Mouse (Mus musculus) testis, adult 2 months (tissue): ENCODE measurements around the gene Apold1. TPM values are rescaled to one million over a fixed set of nuclear protein-coding genes. Genes with fewer than 3 reads are reported as not detected.

Source experiments
- H3K27ac ChIP-seq: fragments of 200-500 bp; 2 replicates; pipeline ENCODE4 v1.5.1; 2012; ENCODE audit warnings: low read depth, low read length; ENCODE audit not compliant: control insufficient read depth, insufficient read depth
- H3K27me3 ChIP-seq: fragments of 200-500 bp; 2 replicates; pipeline ENCODE4 v1.6.1; 2012; ENCODE audit warnings: mild to moderate bottlenecking, low read length, moderate library complexity; ENCODE audit not compliant: control insufficient read depth, insufficient read depth
- H3K36me3 ChIP-seq: fragments of 200-500 bp; 2 replicates; pipeline ENCODE4 v1.6.1; 2012; ENCODE audit warnings: mild to moderate bottlenecking, low read length; ENCODE audit not compliant: control insufficient read depth, insufficient read depth
- H3K4me1 ChIP-seq: fragments of 200-500 bp; 2 replicates; pipeline ENCODE4 v1.6.1; 2012; ENCODE audit warnings: low read length; ENCODE audit not compliant: control insufficient read depth, insufficient read depth
- H3K4me3 ChIP-seq: fragments of 200-500 bp; 2 replicates; pipeline ENCODE4 v1.5.1; 2012; ENCODE audit warnings: low read depth, mild to moderate bottlenecking, low read length, moderate library complexity, mixed read lengths; ENCODE audit not compliant: control insufficient read depth
- CTCF ChIP-seq: fragments of 200-500 bp; IDR thresholded peaks from 2 replicates; pipeline ENCODE4 v1.5.1; 2012; ENCODE audit warnings: low read depth, mild to moderate bottlenecking, inconsistent platforms, low read length, moderate library complexity; ENCODE audit not compliant: control insufficient read depth, insufficient read depth, insufficient replicate concordance
- POLR2A ChIP-seq: fragments of 200-500 bp; IDR thresholded peaks from 2 replicates; pipeline ENCODE4 v1.6.1; 2012; ENCODE audit warnings: low read depth, mild to moderate bottlenecking, inconsistent platforms, low read length, moderate library complexity; ENCODE audit not compliant: control insufficient read depth
- polyA plus RNA-seq: library from polyadenylated mRNA; depleted of rRNA; stranded (reverse); fragments of >200 nt; gene quantifications from 2 replicates; pipeline ENCODE4 v1.2.3, GENCODE M21; 2012; rRNA removed

Apold1 gene
- polyA plus RNA-seq, 1 experiment, result 0.48 TPM

GRCm38 (mm10) chr6:135026232-135026631 lies 44.7 kb downstream of the Apold1 start:
- Histone ChIP-seq H3K4me1 (no peaks in the 10 kb centered on the region), H3K36me3 (peaks cover 3% of the 10 kb centered on the region), H3K27ac (no peak overlapping the region), H3K4me3 (no peak overlapping the region), H3K27me3 (no peaks in the 10 kb centered on the region)
- TF ChIP-seq POLR2A (no peak), CTCF (no peak; the same call in 1 of the 2 replicates)

GRCm38 (mm10) chr6:135026755-135027154 lies 45.2 kb downstream of the Apold1 start:
- Histone ChIP-seq H3K27me3 (no peaks in the 10 kb centered on the region), H3K4me3 (no peak overlapping the region), H3K27ac (no peak overlapping the region), H3K36me3 (no peaks in the 10 kb centered on the region; the same call in none of the 2 replicates), H3K4me1 (no peaks in the 10 kb centered on the region)
- no peak for TF ChIP-seq CTCF
- no peak for TF ChIP-seq POLR2A

- H3K4me3 ChIP-seq, result no peak overlapping the region
- H3K36me3 ChIP-seq, result no peaks in the 10 kb centered on the region
- no peaks in the 10 kb centered on the region; the same call in 1 of the 2 replicates for H3K4me1 ChIP-seq
- TF ChIP-seq POLR2A, result no peak
- TF ChIP-seq CTCF, result no peak
- no peaks in the 10 kb centered on the region for H3K27me3 ChIP-seq
- H3K27ac ChIP-seq, result no peak overlapping the region
Measured at GRCm38 (mm10) chr6:135029246-135029645, 47.7 kb downstream of the Apold1 start.

Other genes with a start within 250 kb of the Apold1 start
- 11.0 and 16.1 TPM in 2 replicates for gene Dusp16, start 189.1 kb upstream of the Apold1 start, polyA plus RNA-seq
- 7.7 and 11.2 TPM in 2 replicates for gene Crebl2, start 151.6 kb upstream of the Apold1 start, polyA plus RNA-seq
- gene Gpr19, start 83.1 kb upstream of the Apold1 start, polyA plus RNA-seq, result 46.0 and 51.8 TPM in 2 replicates
- 3.0 and 3.6 TPM in 2 replicates for gene Cdkn1b, start 61.3 kb upstream of the Apold1 start, polyA plus RNA-seq
- gene Ddx47, start 29.9 kb downstream of the Apold1 start, polyA plus RNA-seq, result 18.8 and 20.3 TPM in 2 replicates
- gene Gprc5a, start 83.9 kb downstream of the Apold1 start, polyA plus RNA-seq, result 0.06 and 0.46 TPM in 2 replicates
- gene Gprc5d, start 136.6 kb downstream of the Apold1 start, polyA plus RNA-seq, result 0.60 and 0.65 TPM in 2 replicates
- 18.3 and 20.9 TPM in 2 replicates for gene Fam234b, start 216.3 kb downstream of the Apold1 start, polyA plus RNA-seq
- gene Hebp1, start 216.3 kb downstream of the Apold1 start, polyA plus RNA-seq, result 4.7 and 4.9 TPM in 2 replicates